In the genomic region with DNA sequence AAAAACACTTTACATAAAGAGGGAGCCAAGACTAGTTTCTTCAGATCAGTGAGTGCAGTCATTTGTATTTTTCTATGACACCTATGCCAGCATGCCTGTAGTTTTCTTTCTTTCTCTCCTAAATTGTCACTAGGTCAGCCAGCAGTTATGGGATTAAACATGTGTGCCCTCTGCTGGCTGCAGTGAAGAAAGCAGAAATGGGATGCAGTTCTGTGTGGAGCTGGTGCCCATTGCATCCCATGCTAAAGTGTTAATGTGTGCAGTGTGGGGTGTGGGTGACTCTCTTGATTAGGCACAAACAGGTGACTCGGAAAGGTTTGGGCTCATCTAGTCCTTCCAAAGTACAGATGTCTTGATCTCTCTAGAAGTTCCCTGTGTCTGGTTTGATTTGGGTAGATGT, we compare ENCODE assay signal across 9 mouse cellular contexts. TPM values are rescaled to one million over a fixed set of nuclear protein-coding genes. Genes with fewer than 3 reads are reported as not detected.
DNase-seq lines count a peak whose midpoint lies in the region; ATAC-seq and TF ChIP-seq lines count a peak whose summit lies in the region.
"Had no signal": no experiment of that assay in that cellular context is flagged by ENCODE, and none has a peak within 500 bp of the region (broad histone marks: within the 10 kb centered on the region; RNA-seq: fewer than 3 reads in every experiment).

No protein-coding gene starts in this region.

- no peak overlapping the region for H3K27ac ChIP-seq in forebrain, postnatal 0 days (ENCODE audit: low read depth, low read length)
- H3K27ac ChIP-seq in forebrain, embryonic 12.5 days = no peak overlapping the region
- H3K27ac ChIP-seq in layer of hippocampus, adult 2 months = no peak overlapping the region

- WGBS in forebrain, postnatal 0 days = 81% methylated on average over 1 of the region's 1 CpGs
- WGBS in forebrain, embryonic 12.5 days = 85% methylated on average over 1 of the region's 1 CpGs

- peak; percentile 82 for TF ChIP-seq CTCF in forebrain, postnatal 0 days (IDR thresholded peaks at IDR 0.05; ENCODE audit: low read depth)
- peak; percentile 90 for TF ChIP-seq CTCF in layer of hippocampus, adult 2 months (conservative IDR thresholded peaks at IDR 0.05)

- H3K4me1 ChIP-seq in forebrain, postnatal 0 days (ENCODE audit: insufficient read depth) = no peaks in the 10 kb centered on the region
- H3K4me1 ChIP-seq in forebrain, embryonic 12.5 days = no peaks in the 10 kb centered on the region

- ATAC-seq in forebrain, postnatal 0 days = peak; percentile 62
- ATAC-seq in forebrain, embryonic 12.5 days (ENCODE audit: low FRiP score) = no peak

- peak; percentile 57 for DNase-seq in forebrain, postnatal 0 days
- DNase-seq in right cerebral cortex, adult 18-20 months = peak; percentile 40
- no peak for DNase-seq in right cerebral cortex, postnatal 36 days (ENCODE audit: low spot score in 2 of 2)
- DNase-seq in c-Kit-positive CD71-positive TER-119-positive erythroid progenitor cells, embryonic 14.5 days (ENCODE audit: low spot score) = peak; percentile 26
- peak; percentile 16 to 23 for DNase-seq in layer of hippocampus, adult 2 months (ENCODE audit: low spot score in 2 of 2)
- peak; percentile 18 for DNase-seq in naive thymus-derived CD4-positive, alpha-beta T cell, adult 2 months (ENCODE audit: low read depth)
- no peak for DNase-seq in gastrocnemius, postnatal 25 days

- H3K9ac ChIP-seq in forebrain, postnatal 0 days = no peak overlapping the region
- H3K9ac ChIP-seq in forebrain, embryonic 12.5 days = no peak overlapping the region

- H3K9me3 ChIP-seq in forebrain, postnatal 0 days (ENCODE audit: low read length) = no peaks in the 10 kb centered on the region
- no peaks in the 10 kb centered on the region for H3K9me3 ChIP-seq in forebrain, embryonic 12.5 days

- H3K27me3 ChIP-seq in forebrain, postnatal 0 days (ENCODE audit: insufficient read depth, low read length) = no peaks in the 10 kb centered on the region
- no peaks in the 10 kb centered on the region for H3K27me3 ChIP-seq in forebrain, embryonic 12.5 days

- no peak overlapping the region for H3K4me2 ChIP-seq in forebrain, postnatal 0 days (ENCODE audit: low read depth)
- H3K4me2 ChIP-seq in forebrain, embryonic 12.5 days = no peak overlapping the region

- peaks cover 18% of the 10 kb centered on the region for H3K36me3 ChIP-seq in forebrain, postnatal 0 days (ENCODE audit: insufficient read depth)
- peaks cover 22% of the 10 kb centered on the region for H3K36me3 ChIP-seq in forebrain, embryonic 12.5 days (replicated peaks)

- H3K4me3 ChIP-seq in forebrain, postnatal 0 days (ENCODE audit: low read depth, low read length) = no peak overlapping the region
- H3K4me3 ChIP-seq in forebrain, embryonic 12.5 days (replicated peaks) = no peak overlapping the region
- no peak overlapping the region for H3K4me3 ChIP-seq in layer of hippocampus, adult 2 months

RNA-seq across cellular contexts. Expression of a gene that starts 11.1 kb away (rescaled TPM):
- total RNA-seq in forebrain, postnatal 0 days (2014; rRNA removed) = 0.77 and 1.1 TPM in 2 replicates
- 0.70 and 1.3 TPM in 2 replicates for polyA plus RNA-seq in forebrain, postnatal 0 days (2015; fragmentation: Nextera tagmentation; extraction: Ambion mirVana)
- 0.40 and 0.65 TPM in 2 replicates for polyA plus RNA-seq in forebrain, embryonic 12.5 days (2016; fragmentation: Nextera tagmentation; extraction: Ambion mirVana)
- 1 to 10 TPM; 5.6 to 6.5 TPM for total RNA-seq in layer of hippocampus, adult 2 months (2021)
- total RNA-seq in gastrocnemius, postnatal 25 days (2021) = not detected
- total RNA-seq: neutrophil, adult 5-6 weeks had no signal

RNA-seq across cellular contexts. Expression of a gene that starts 37.2 kb away (rescaled TPM):
- 85.6 and 106 TPM in 2 replicates for total RNA-seq in forebrain, postnatal 0 days (2014; rRNA removed)
- 285 and 329 TPM in 2 replicates for polyA plus RNA-seq in forebrain, postnatal 0 days (2015; fragmentation: Nextera tagmentation; extraction: Ambion mirVana)
- polyA plus RNA-seq in forebrain, embryonic 12.5 days (2016; fragmentation: Nextera tagmentation; extraction: Ambion mirVana) = 332 and 370 TPM in 2 replicates
- total RNA-seq in layer of hippocampus, adult 2 months (2021) = 10 to 100 TPM; 34.4 to 44.6 TPM
- total RNA-seq in gastrocnemius, postnatal 25 days (2021) = 10 to 100 TPM; 15.3 to 20.4 TPM

RNA-seq across cellular contexts. Expression of a gene that starts 37.7 kb away (rescaled TPM):
- total RNA-seq in forebrain, postnatal 0 days (2014; rRNA removed) = 14.0 and 19.4 TPM in 2 replicates
- polyA plus RNA-seq in forebrain, postnatal 0 days (2015; fragmentation: Nextera tagmentation; extraction: Ambion mirVana) = 15.0 and 20.7 TPM in 2 replicates
- polyA plus RNA-seq in forebrain, embryonic 12.5 days (2016; fragmentation: Nextera tagmentation; extraction: Ambion mirVana) = 29.2 TPM in 2 replicates
- 10 to 100 TPM; 37.8 to 37.9 TPM for total RNA-seq in layer of hippocampus, adult 2 months (2021)
- total RNA-seq in gastrocnemius, postnatal 25 days (2021) = 1 to 10 TPM; 7.6 to 8.5 TPM

Comparison
In these comparisons a context has a peak if more than half of its experiments do, and no peak if none do; other contexts are left out.
1. DNase-seq: peak in forebrain, postnatal 0 days (single experiment), right cerebral cortex, adult 18-20 months (single experiment), c-Kit-positive CD71-positive TER-119-positive erythroid progenitor cells, embryonic 14.5 days (single experiment), layer of hippocampus, adult 2 months (2 of 2) and naive thymus-derived CD4-positive, alpha-beta T cell, adult 2 months (single experiment); none in right cerebral cortex, postnatal 36 days (0 of 2) and gastrocnemius, postnatal 25 days (single experiment).